Mouse (Mus musculus) bone marrow macrophage, adult 2 months (primary cell): ENCODE data around the gene Acsm2.

ENCODE experiments used
- CTCF ChIP-seq: IDR thresholded peaks from 2 replicates; pipeline ENCODE4 v1.5.1; 2012; ENCODE audit warnings: low read depth, mild to moderate bottlenecking, low read length, moderate library complexity
- POLR2A ChIP-seq: IDR thresholded peaks from 2 replicates; pipeline ENCODE4 v1.6.1; 2012; ENCODE audit warnings: mild to moderate bottlenecking, low read depth, low read length, borderline replicate concordance

DNA sequence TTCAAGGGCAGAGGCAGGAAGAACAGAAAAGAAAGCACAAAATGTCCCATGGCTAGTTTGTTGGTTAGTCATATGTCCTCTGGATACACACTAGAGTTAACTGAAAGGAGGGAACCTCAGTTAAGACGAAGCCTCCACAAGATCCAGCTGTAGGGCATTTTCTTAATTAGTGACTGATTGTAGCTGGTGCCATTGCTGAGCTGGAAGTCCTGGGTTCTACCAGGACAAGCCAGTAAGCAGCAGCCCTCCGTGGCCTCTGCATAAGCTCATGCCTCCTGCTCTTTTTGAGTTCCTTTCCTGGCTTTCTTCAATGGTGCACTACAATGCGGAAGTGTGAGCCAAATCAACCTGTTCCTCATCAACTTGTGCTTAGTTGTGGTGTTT lies 6.3 kb downstream of the Acsm2 start:
- TF ChIP-seq CTCF (no peak), POLR2A (no peak)
